17 mouse cellular contexts compared by ENCODE assay signal in the genomic region with DNA sequence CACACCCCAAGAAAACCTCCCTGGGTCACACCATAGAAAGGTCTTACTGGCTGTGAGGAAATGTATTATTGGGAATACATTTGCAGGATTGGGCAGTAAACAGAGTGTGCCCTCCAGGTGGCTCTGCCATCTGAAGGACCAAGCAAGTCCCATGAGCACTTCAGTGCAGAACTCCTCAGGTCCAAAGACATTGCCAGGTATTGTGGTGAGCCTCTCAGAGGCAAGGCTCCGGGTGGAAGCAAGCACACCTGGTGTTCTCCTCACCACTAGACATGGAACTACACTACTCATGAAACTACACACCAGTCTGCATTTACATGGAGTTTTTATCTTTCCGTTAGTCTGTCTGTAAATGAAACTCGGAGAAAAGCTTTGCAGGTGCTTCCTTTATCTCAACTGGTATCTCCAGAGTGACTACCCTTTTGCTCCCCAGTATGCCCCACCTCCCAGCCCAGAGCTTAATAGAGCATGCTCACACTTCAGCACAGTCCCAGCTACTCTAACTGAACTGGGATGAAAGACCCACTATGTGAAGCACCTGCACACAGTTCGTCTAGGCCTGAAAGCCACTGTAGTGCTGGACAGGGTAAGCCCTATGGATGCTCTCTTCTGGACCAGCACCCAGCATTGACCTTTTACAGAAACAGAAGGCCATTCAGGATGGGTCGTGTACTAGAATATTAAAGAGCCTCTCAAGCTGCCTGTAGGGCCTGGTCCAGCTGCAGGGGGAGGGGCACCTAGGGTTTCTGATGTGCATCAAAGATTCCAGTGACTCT.
A peak's percentile ranks its signal among the peaks of the same experiment; 100 is the strongest.
DNase-seq lines count a peak whose midpoint lies in the region; ATAC-seq lines count a peak whose summit lies in the region.
"Had no signal": no experiment of that assay in that cellular context is flagged by ENCODE, and none has a peak within 500 bp of the region (broad histone marks: within the 10 kb centered on the region; RNA-seq: fewer than 3 reads in every experiment).

No protein-coding gene starts in this region.

- intact Hi-C loops in heart, postnatal 36 days (cut with DNase I): no loop called here

- no peak overlapping the region for H3K4me3 ChIP-seq in heart, embryonic 15.5 days
- H3K4me3 ChIP-seq in midbrain, embryonic 13.5 days (replicated peaks): no peak overlapping the region
- no peak overlapping the region for H3K4me3 ChIP-seq in midbrain, embryonic 14.5 days (replicated peaks; ENCODE audit: low read depth, low read length)
- no peak overlapping the region for H3K4me3 ChIP-seq in limb, embryonic 10.5 days
- H3K4me3 ChIP-seq: embryonic facial prominence, embryonic 15.5 days; forebrain, embryonic 13.5 days; megakaryocyte, embryonic 14.5 days; stomach, embryonic 15.5 days had no signal

- no peaks in the 10 kb centered on the region for H3K27me3 ChIP-seq in heart, embryonic 15.5 days
- H3K27me3 ChIP-seq in midbrain, embryonic 13.5 days: no peaks in the 10 kb centered on the region
- no peaks in the 10 kb centered on the region for H3K27me3 ChIP-seq in midbrain, embryonic 14.5 days (ENCODE audit: control insufficient read depth, insufficient read depth, low read length)
- H3K27me3 ChIP-seq in limb, embryonic 10.5 days (ENCODE audit: low read depth, poor library complexity, severe bottlenecking): peaks cover 45% of the 10 kb centered on the region
- H3K27me3 ChIP-seq: embryonic facial prominence, embryonic 15.5 days; Patski; stomach, embryonic 15.5 days had no signal

- no peaks in the 10 kb centered on the region for H3K9me3 ChIP-seq in heart, embryonic 15.5 days (replicated peaks)
- no peaks in the 10 kb centered on the region for H3K9me3 ChIP-seq in midbrain, embryonic 13.5 days
- no peaks in the 10 kb centered on the region for H3K9me3 ChIP-seq in midbrain, embryonic 14.5 days (ENCODE audit: control insufficient read depth, low read length)
- H3K9me3 ChIP-seq in limb, embryonic 10.5 days (replicated peaks): no peaks in the 10 kb centered on the region
- H3K9me3 ChIP-seq: embryonic facial prominence, embryonic 15.5 days; forebrain, embryonic 13.5 days; megakaryocyte, embryonic 14.5 days; stomach, embryonic 15.5 days had no signal

- peaks cover 17% of the 10 kb centered on the region for H3K4me1 ChIP-seq in heart, embryonic 15.5 days (replicated peaks)
- H3K4me1 ChIP-seq in midbrain, embryonic 13.5 days (replicated peaks): peaks cover 6% of the 10 kb centered on the region
- 0 out of 2 replicates have a peak, but pooled peaks cover 5% of the 10 kb centered on the region for H3K4me1 ChIP-seq in midbrain, embryonic 14.5 days (ENCODE audit: control insufficient read depth, insufficient read depth, low read length)
- H3K4me1 ChIP-seq in limb, embryonic 10.5 days: peaks cover 18% of the 10 kb centered on the region
- H3K4me1 ChIP-seq: megakaryocyte, embryonic 14.5 days; stomach, embryonic 15.5 days had no signal

- H3K36me3 ChIP-seq in heart, embryonic 15.5 days: no peaks in the 10 kb centered on the region
- no peaks in the 10 kb centered on the region for H3K36me3 ChIP-seq in midbrain, embryonic 13.5 days
- H3K36me3 ChIP-seq in midbrain, embryonic 14.5 days (ENCODE audit: control insufficient read depth, insufficient read depth, low read length): no peaks in the 10 kb centered on the region
- no peaks in the 10 kb centered on the region for H3K36me3 ChIP-seq in limb, embryonic 10.5 days
- H3K36me3 ChIP-seq: embryonic facial prominence, embryonic 15.5 days; stomach, embryonic 15.5 days had no signal

- WGBS in heart, embryonic 15.5 days: 71% methylated on average over 5 of the region's 5 CpGs
- 78% methylated on average over 5 of the region's 5 CpGs for WGBS in midbrain, embryonic 13.5 days
- WGBS in midbrain, embryonic 14.5 days: 74% methylated on average over 5 of the region's 5 CpGs
- WGBS in limb, embryonic 10.5 days: 86% methylated on average over 5 of the region's 5 CpGs

- no peak overlapping the region for H3K4me2 ChIP-seq in heart, embryonic 15.5 days
- no peak overlapping the region for H3K4me2 ChIP-seq in midbrain, embryonic 13.5 days (replicated peaks)
- H3K4me2 ChIP-seq in midbrain, embryonic 14.5 days (ENCODE audit: low read length): no peak overlapping the region
- H3K4me2 ChIP-seq: embryonic facial prominence, embryonic 15.5 days; forebrain, embryonic 13.5 days; liver, embryonic 11.5 days; stomach, embryonic 15.5 days had no signal

- no peak overlapping the region; the same call in 1 of the 2 replicates for H3K27ac ChIP-seq in heart, embryonic 15.5 days
- no peak overlapping the region for H3K27ac ChIP-seq in midbrain, embryonic 13.5 days
- no peak overlapping the region for H3K27ac ChIP-seq in midbrain, embryonic 14.5 days (replicated peaks; ENCODE audit: low read depth, low read length)
- H3K27ac ChIP-seq in limb, embryonic 10.5 days: 0 out of 2 replicates have a peak overlapping the region, but pooled peaks have one; percentile 12
- H3K27ac ChIP-seq: embryonic facial prominence, embryonic 15.5 days; forebrain, embryonic 13.5 days; stomach, embryonic 15.5 days had no signal

- no peak for DNase-seq in heart, postnatal 36 days
- DNase-seq in midbrain, embryonic 14.5 days: no peak
- DNase-seq in limb, embryonic 10.5 days (ENCODE audit: low spot score): no peak
- DNase-seq in thymus, postnatal 36 days: peak; percentile 66 to 81
- DNase-seq in kidney, postnatal 14 days: no peak
- DNase-seq: cerebellum, adult 2 months; gastrocnemius, postnatal 25 days; heart, postnatal 10 days; kidney, postnatal 25 days had no signal

- peak; percentile 24; the same call in 1 of the 2 replicates for ATAC-seq in heart, embryonic 15.5 days (replicated peaks; ENCODE audit: insufficient number of reproducible peaks, insufficient read depth, low FRiP score, low read depth)
- ATAC-seq in midbrain, embryonic 13.5 days: 0 out of 2 replicates have a peak, but pooled peaks have one; percentile 20
- no peak for ATAC-seq in midbrain, embryonic 14.5 days (ENCODE audit: low FRiP score, low TSS enrichment)
- ATAC-seq: forebrain, embryonic 13.5 days; Patski had no signal

- no peak overlapping the region for H3K9ac ChIP-seq in heart, embryonic 15.5 days
- no peak overlapping the region for H3K9ac ChIP-seq in midbrain, embryonic 13.5 days (replicated peaks)
- H3K9ac ChIP-seq in midbrain, embryonic 14.5 days (replicated peaks; ENCODE audit: low read length): no peak overlapping the region
- H3K9ac ChIP-seq: embryonic facial prominence, embryonic 15.5 days; forebrain, embryonic 13.5 days; stomach, embryonic 15.5 days had no signal

Comparison
In these comparisons a context has a peak if more than half of its experiments do, and no peak if none do; other contexts are left out.
1. DNase-seq: peak in thymus, postnatal 36 days (2 of 2); none in heart, postnatal 36 days (0 of 2), midbrain, embryonic 14.5 days (single experiment), limb, embryonic 10.5 days (single experiment) and kidney, postnatal 14 days (single experiment).